Mouse (Mus musculus): Measurements from ENCODE around the gene Ssxb2.
"Not testable (repeated sequence)": the region's sequence is repeated elsewhere in the genome, so short reads cannot be mapped to it uniquely, and the experiment has no call there.

The Ssxb2 gene

DNA sequence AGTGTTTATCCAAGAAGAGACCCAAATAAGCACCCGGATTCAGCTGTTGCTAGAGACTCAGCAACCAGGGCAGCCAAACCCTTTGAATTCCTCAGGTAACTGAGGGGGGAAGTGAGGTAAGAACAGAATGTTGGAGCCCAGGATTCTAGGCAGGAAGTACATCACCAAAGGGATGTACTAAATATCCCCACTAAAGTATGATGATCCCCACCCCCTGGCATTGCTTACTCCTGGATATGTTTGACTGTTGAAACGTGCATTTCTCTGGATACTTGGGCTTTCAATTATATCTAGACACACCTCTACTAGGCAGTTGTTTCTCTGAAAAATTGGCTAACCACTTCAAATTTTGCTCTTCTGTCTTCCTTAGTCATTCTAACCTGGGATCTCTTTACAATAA is at the start of gene Ssxb2:
Gene Ssxb2 (minus strand): TSS at position 101 of the 400 bp plus-strand sequence.
- DNase-seq (ENCODE audit: low spot score): not testable (repeated sequence)

- DNase-seq (ENCODE audit: low spot score): not testable (repeated sequence)
Measured at GRCm38 (mm10) chrX:8413005-8413404, 48.5 kb downstream of the Ssxb2 start, which contains the start of gene Ssxb1. Ssxb1 (plus strand) TSS chrX:8413305.

All from adipocyte (in vitro differentiated cells).